7 mouse cellular contexts compared by ENCODE assay signal in genomic region chr1:119051192-119051937, GRCm38 (mm10). TPM values are rescaled to one million over a fixed set of nuclear protein-coding genes. Genes with fewer than 3 reads are reported as not detected.
DNase-seq lines count a peak whose midpoint lies in the region; ATAC-seq and TF ChIP-seq lines count a peak whose summit lies in the region.

No protein-coding gene starts in this region.

- no peak overlapping the region for H3K27ac ChIP-seq in forebrain, postnatal 0 days (ENCODE audit: low read depth, low read length)
- no peak overlapping the region for H3K27ac ChIP-seq in liver, embryonic 15.5 days (replicated peaks)

- H3K9ac ChIP-seq in forebrain, postnatal 0 days = peak overlapping the region; percentile 39
- no peak overlapping the region for H3K9ac ChIP-seq in liver, embryonic 15.5 days

- H3K4me1 ChIP-seq in forebrain, postnatal 0 days (ENCODE audit: insufficient read depth) = peaks cover 5% of the 10 kb centered on the region; the same call in 1 of the 2 replicates
- H3K4me1 ChIP-seq in liver, embryonic 15.5 days (replicated peaks) = peaks cover 6% of the 10 kb centered on the region

- WGBS in forebrain, postnatal 0 days = 5% methylated on average over 21 of the region's 21 CpGs
- WGBS in liver, embryonic 15.5 days (ENCODE audit: insufficient replicate concordance) = 5% methylated on average over 21 of the region's 21 CpGs

- no peaks in the 10 kb centered on the region for H3K36me3 ChIP-seq in forebrain, postnatal 0 days (ENCODE audit: insufficient read depth)
- no peaks in the 10 kb centered on the region for H3K36me3 ChIP-seq in liver, embryonic 15.5 days (replicated peaks)

- H3K4me2 ChIP-seq in forebrain, postnatal 0 days (ENCODE audit: low read depth) = peak overlapping the region; percentile 96
- H3K4me2 ChIP-seq in liver, embryonic 15.5 days = no peak overlapping the region

- peaks cover 8% of the 10 kb centered on the region; the same call in 1 of the 2 replicates for H3K27me3 ChIP-seq in forebrain, postnatal 0 days (ENCODE audit: insufficient read depth, low read length)
- H3K27me3 ChIP-seq in liver, embryonic 15.5 days = peaks cover 87% of the 10 kb centered on the region

- no peaks in the 10 kb centered on the region for H3K9me3 ChIP-seq in forebrain, postnatal 0 days (ENCODE audit: low read length)
- H3K9me3 ChIP-seq in liver, embryonic 15.5 days (replicated peaks) = no peaks in the 10 kb centered on the region

- TF ChIP-seq CTCF in forebrain, postnatal 0 days (IDR thresholded peaks at IDR 0.05; ENCODE audit: low read depth) = no peak

- DNase-seq in urinary bladder, adult 18-20 months (ENCODE audit: low spot score in 2 of 2) = peak; percentile 20 to 23
- DNase-seq in urinary bladder, adult 2 months (ENCODE audit: low spot score) = no peak
- no peak for DNase-seq in forebrain, postnatal 0 days
- no peak for DNase-seq in adrenal gland, postnatal 14 days
- DNase-seq in left cerebral cortex, adult 9 months (ENCODE audit: low spot score in 2 of 2) = no peak

- peak overlapping the region; percentile 45 for H3K4me3 ChIP-seq in forebrain, postnatal 0 days (ENCODE audit: low read depth, low read length)
- 0 out of 2 replicates have a peak overlapping the region, but pooled peaks have one; percentile 2 for H3K4me3 ChIP-seq in liver, embryonic 15.5 days (replicated peaks)

- no peak for ATAC-seq in forebrain, postnatal 0 days
- ATAC-seq in liver, embryonic 15.5 days (ENCODE audit: insufficient read depth) = no peak
- no peak for ATAC-seq in frontal cortex, adult (ENCODE audit: low TSS enrichment)

RNA-seq across cellular contexts. Expression of gene Gli2, which starts 2.1 kb away (rescaled TPM):
- polyA plus RNA-seq in urinary bladder, adult 2 months (2012; rRNA removed) = 4.6 and 10.9 TPM in 2 replicates
- total RNA-seq in forebrain, postnatal 0 days (2014; rRNA removed) = 0.92 and 4.4 TPM in 2 replicates
- 0.63 and 1.3 TPM in 2 replicates for polyA plus RNA-seq in forebrain, postnatal 0 days (2015; fragmentation: Nextera tagmentation; extraction: Ambion mirVana)
- 0.26 and 0.35 TPM in 2 replicates for polyA plus RNA-seq in liver, embryonic 15.5 days (2015; fragmentation: Nextera tagmentation; extraction: Ambion mirVana)
- 1.5 and 2.3 TPM in 2 replicates for total RNA-seq in adrenal gland, postnatal 14 days (2021)

Comparison
In these comparisons a context has a peak if more than half of its experiments do, and no peak if none do; other contexts are left out.
1. DNase-seq: peak in urinary bladder, adult 18-20 months (2 of 2); none in urinary bladder, adult 2 months (single experiment), forebrain, postnatal 0 days (single experiment), adrenal gland, postnatal 14 days (single experiment) and left cerebral cortex, adult 9 months (0 of 2).